Mouse (Mus musculus) kidney, adult 8-10 months (tissue): ENCODE results near the gene Ctse.
A peak's percentile ranks its signal among the peaks of the same experiment; 100 is the strongest.

Source experiments
- DNase-seq, 2 experiments: peaks; one replicate each; pipeline ENCODE4 v3.0.0; 2022

The Ctse gene

GRCm38 (mm10) chr1:131652670-131653443, 14.8 kb downstream of the Ctse start:
- no peak for DNase-seq

DNA sequence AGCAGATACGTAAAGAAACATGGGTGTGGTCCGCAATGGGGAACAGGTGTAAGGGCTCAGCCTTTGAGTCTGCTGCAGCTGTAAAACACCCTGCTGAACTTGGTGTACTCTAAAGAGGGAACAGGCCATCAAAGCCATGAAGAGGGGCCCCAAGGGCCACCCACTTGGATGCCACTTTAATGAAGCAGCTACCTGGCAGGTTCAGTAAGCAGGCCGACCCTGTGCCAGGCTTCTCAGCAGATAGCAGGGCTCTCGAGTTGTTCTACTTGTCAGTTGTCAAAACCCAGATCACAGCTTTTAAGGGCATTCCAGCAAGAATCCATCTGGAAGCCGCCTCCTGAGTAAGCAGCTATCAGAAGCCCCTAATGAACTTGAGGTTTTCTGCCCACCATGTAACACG, 17.5 kb downstream of the Ctse start:
- DNase-seq, result no peak

- DNase-seq, result peak; percentile 83 to 89
These were observed 19.8 kb downstream of the Ctse start for GRCm38 (mm10) chr1:131657945-131658354.

DNA sequence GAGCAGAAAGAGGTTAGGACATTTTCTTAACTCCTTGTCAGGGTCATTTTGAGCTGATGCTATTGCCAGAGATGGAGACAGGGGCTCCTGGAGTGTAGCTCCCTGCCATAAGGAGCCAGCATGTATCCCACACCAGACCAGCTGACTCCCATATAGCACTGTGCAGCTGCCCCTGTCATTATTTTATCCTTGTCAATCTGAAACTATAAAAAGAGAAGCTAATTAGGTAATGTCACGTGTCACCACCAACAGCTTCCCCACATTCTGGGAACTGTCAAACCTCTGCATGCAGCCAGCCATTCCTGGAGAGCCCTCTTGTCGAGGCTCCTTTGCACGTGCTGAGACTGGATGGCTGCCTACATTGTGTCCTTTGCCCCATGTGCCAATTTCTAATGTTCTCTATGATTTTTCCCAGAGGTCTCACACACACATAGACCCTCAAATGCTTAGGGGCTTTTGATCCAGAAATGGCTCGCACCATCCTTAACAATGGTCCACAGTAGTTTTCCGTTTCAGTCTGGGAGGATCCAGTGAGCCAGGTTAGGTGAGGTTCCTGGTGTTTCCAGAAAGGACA, 21.5 kb downstream of the Ctse start:
- no peak for DNase-seq

- no peak for DNase-seq
These were observed 22.2 kb downstream of the Ctse start for GRCm38 (mm10) chr1:131660266-131660665.

DNA sequence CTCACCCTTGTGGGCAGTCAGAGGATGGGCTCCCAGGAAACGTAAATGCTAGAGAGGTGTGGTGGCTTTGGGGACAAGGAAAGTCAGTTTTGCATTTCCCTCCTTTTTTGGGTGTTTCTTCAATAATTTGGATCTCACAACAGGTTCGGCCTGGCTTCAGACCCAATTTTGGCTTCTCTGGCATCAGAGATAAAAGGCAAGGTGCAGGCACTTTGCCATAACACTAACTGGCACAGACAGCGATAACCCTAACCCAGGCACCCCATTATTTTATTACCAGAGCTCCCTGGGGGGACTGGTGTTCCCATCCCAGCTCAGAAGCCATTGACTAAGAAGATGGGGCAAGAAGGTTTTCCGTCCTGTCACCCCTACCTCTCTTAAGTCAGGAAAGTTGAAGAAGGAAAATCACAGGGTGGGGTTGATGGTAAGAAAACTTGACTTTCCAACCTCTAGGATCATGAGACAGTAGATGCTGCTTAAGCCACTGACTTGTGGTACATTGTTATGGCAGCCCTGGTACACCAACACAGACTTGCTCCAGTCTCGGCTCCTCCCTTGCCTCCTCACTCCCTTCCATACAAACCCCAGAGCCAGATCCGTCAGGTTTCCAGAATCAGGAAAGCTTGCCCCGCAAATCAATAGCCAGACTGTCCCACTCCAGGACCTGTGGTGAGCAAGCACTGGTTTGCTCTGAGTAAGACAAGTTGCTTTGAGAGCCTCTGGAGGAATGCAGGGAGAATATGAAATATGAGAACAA, 22.8 kb downstream of the Ctse start:
- no peak for DNase-seq

GRCm38 (mm10) chr1:131661749-131662148, 23.6 kb downstream of the Ctse start:
- DNase-seq, result no peak

- no peak for DNase-seq
These were observed 25.3 kb downstream of the Ctse start for GRCm38 (mm10) chr1:131663286-131663995.

DNA sequence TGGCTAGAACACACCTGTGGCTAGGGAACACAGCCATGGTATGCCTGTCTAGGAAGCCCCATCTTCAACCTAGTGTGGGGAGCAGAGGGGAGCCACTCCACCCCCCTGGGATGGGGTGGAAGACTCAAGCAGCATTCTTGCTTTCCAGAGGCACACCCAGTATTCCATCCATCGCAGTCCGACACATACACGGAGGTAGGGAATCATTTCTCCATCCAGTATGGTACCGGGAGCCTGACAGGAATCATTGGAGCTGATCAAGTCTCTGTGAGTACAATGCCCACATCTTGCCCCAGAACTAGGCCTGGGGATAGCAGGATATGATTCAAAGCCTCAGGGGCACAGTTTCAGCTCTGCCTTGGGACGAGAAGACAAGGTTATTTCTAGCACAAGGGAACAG, 26.0 kb downstream of the Ctse start:
- DNase-seq, result no peak

DNA sequence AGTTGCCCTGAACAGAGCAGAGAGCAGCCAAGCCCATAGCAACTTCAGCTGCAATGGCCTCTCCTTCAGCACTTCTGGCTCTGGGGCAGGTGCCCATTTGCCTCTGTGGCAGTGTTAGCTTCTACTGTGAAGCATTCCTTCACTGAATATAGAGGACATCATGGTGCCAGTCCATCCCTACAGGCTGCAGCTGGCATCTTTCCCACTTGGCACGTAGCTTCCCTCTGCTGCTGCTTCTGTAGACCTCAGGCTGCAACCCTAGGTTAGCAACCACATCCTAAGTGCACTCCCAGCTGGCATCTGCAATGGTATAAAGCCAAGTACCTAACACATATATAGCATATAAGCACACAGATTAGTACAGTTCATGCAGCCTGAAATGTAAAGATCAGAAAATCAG, 27.8 kb downstream of the Ctse start:
- no peak for DNase-seq

DNA sequence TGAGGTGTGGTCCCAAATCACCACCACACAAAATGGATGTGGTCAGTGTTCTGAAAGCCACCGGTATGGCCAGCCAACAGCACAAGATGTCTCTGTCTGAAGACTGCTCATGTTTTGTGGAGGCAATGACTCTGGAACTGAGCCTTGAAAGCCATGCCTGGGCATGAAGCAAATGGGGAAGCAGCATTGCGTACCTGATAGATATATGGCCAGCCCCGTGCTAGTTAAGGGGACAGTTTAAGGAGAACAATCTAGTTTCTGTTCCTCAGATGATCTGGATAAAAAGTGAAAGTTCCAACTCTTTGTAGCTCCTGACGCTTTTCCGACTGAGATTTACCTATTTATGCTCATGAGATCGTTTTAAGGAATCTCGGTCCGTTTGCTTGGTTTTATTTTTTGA, 33.0 kb downstream of the Ctse start:
- DNase-seq, result no peak

GRCm38 (mm10) chr1:131672361-131672760, 34.3 kb downstream of the Ctse start:
- DNase-seq, result no peak

DNA sequence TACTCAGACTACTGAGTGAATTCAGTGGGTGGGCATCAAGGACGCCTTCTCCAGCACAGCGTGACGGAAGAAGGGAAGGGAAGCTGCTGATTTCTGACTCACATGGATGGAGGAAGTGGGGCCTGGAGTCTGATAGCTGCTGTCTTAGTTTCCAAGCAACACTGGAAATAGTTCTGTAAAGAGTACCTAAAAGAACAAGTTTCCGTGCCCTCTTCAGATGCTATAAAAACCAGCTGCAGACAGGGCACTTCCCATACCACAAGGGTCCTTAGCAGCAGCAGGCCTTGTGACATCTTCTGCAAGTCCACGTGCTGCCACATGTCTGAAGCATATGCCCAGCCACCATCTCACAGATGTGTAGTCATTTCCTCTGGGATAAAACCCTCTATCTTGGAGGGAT, 41.5 kb downstream of the Ctse start:
- DNase-seq, result no peak

DNA sequence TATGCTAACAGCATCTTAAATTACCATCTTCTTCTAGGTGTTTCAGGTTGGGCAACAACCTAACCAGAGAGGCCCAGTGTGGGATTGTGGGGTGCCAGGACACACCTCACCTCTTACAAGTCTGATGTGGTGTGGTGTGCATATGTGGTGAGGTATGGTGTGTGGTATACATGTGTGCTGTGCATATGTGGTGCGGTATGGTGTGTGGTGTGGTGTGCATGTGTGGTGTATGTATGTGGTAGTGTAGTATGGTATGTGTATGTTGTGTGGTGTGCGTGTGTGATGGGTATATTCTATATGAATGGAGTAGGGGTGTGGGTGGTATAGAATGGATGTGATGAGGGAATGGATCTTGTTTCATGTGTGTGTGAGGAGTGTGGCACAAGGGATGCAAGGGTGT, 49.6 kb downstream of the Ctse start:
- no peak for DNase-seq

DNA sequence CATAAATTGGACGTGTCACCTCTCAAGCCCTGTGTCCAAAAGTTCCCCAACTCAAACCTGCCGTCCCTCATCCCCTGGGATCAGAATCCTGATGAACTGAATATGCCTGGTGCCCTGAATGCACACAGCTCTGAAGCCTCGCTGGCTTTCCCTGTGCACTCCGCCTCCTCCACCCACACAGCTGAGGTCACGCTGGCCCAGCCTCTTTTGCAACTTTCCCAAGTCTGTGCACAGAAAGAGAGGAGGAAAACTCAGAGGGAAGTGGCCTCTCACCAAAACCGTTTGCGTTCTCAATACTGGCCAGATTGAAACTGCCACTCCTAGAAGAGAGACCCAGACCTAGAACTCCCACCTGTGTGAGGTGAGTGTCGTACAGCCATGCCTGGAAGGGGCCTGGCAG, 50.4 kb downstream of the Ctse start, which contains the start of gene Rab7b:
Gene Rab7b, plus strand, starts transcription at position 221 of the 400 bp plus-strand sequence.
- DNase-seq, result peak in 1 of 2 experiments; percentile 11

- no peak for DNase-seq
These were observed 50.9 kb downstream of the Ctse start for GRCm38 (mm10) chr1:131689016-131689415.

- DNase-seq, result no peak
These were observed 51.8 kb downstream of the Ctse start for GRCm38 (mm10) chr1:131689899-131690298.

GRCm38 (mm10) chr1:131690435-131690834, 52.3 kb downstream of the Ctse start:
- DNase-seq, result peak in 1 of 2 experiments; percentile 10

DNA sequence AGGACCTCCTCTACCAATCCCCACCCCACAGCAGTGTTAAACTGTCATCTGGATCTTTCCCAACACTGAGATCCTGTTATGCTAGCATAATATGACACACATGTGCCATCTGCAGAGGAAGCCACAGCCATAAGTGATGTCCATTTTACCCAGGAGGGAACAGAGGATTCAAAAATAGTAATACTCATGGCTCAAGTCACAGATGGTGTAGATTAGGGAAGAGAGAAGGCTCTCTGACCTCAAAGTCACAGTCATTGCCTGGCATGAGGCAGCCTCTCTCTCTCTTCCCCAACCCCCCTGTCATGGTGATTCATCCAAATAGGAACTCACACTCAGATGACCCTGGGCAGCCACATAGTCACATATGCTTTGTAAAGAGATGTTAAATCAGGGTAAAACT, 53.2 kb downstream of the Ctse start:
- DNase-seq, result no peak

DNA sequence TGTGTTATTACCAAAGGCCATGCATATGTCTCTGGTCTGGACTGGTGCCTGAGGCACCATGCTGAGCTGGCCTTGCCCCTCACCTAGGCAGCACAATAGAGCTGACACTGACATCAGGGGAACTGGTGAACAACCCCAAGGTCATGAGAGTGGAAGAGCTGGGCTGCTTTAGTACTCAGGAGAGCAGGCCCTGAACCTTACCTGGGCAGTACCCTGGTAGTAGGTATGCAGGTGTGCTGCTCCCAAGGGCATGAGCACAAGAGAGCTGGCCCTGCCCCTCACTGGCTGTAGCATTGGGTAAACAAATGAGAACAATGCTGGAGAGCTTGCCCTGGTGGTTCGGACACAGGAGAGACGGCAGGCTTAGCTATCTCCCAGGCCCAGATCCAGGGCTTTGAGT, 57.2 kb downstream of the Ctse start:
- DNase-seq, result no peak

DNA sequence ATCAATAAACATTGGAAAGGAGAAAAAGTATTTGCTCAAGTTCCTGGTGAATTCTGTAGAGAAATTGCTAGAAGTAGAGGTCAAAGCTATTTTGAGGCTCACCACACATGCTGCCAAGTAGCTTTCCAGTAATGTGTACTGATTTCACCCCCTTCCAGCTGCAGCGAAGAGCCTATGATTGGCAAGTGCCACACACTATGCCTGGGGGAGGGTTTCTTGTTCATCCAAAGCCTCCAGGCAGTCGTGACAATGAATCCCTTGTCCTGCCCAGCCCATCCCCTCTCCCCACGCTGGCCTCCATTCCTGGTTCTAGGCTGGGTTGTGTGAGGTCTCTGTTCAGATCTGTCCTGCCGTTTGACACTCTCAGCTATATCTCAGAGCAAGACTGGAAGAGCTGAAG, 58.2 kb downstream of the Ctse start:
- no peak for DNase-seq

- no peak for DNase-seq
These were observed 60.7 kb downstream of the Ctse start for GRCm38 (mm10) chr1:131698770-131699169.

DNA sequence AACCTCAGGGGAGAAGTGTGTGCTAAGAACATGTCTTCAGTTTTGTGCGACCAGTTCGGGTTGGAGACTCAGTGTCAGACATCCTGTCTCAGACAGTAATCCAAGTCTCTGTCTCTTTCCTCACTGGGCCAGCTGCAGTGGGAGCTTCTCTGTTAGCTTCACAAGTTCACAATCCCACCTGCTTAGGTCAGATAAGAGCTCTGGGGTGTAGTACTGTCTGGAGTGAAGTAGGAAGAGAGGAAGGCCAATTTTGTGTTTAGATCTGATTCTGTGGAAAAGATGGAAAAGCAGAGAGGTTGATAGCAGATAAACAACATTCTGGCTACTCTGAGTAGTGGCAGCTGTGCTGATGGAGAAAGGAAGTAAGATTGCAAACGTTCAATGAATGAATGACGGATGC, 61.5 kb downstream of the Ctse start:
- DNase-seq, result no peak
